Mouse (Mus musculus) intestine, embryonic 15.5 days (tissue): ENCODE measurements around the gene Ier2. TPM values are rescaled to one million over a fixed set of nuclear protein-coding genes. Genes with fewer than 3 reads are reported as not detected.

Source experiments
- ATAC-seq: fragments of 200-750 bp; cut with Nextera tagmentation; 2 replicates; pipeline ENCODE4 v1.8.0; 2017; ENCODE audit warnings: moderate TSS enrichment, moderate library complexity
- H3K27ac ChIP-seq: fragments of 300-500 bp; sonication (generic); 2 replicates; pipeline ENCODE4 v1.5.1; 2015; ENCODE audit warnings: mild to moderate bottlenecking, inconsistent platforms
- H3K27me3 ChIP-seq: fragments of 300-500 bp; sonication (generic); replicated peaks from 2 replicates; pipeline ENCODE4 v1.6.1; 2015; ENCODE audit warnings: inconsistent platforms
- H3K36me3 ChIP-seq: fragments of 300-500 bp; sonication (generic); 2 replicates; pipeline ENCODE4 v1.6.1; 2015; ENCODE audit warnings: inconsistent platforms
- H3K4me1 ChIP-seq: fragments of 300-500 bp; sonication (generic); replicated peaks from 2 replicates; pipeline ENCODE4 v1.6.1; 2015; ENCODE audit warnings: inconsistent platforms
- H3K4me2 ChIP-seq: fragments of 300-500 bp; sonication (generic); replicated peaks from 2 replicates; pipeline ENCODE4 v1.6.1; 2015; ENCODE audit warnings: mild to moderate bottlenecking, inconsistent platforms
- H3K4me3 ChIP-seq: fragments of 300-500 bp; sonication (generic); replicated peaks from 2 replicates; pipeline ENCODE4 v1.5.1; 2015; ENCODE audit warnings: inconsistent platforms
- H3K9ac ChIP-seq: fragments of 300-500 bp; sonication (generic); 2 replicates; pipeline ENCODE4 v1.6.1; 2015; ENCODE audit warnings: inconsistent platforms
- H3K9me3 ChIP-seq: fragments of 300-500 bp; sonication (generic); 2 replicates; pipeline ENCODE4 v1.6.1; 2016; ENCODE audit warnings: inconsistent platforms
- WGBS: fragments of 180-500 bp; shearing (Covaris S2); methylation state at CpG from one replicate; pipeline ENCODE4 v1.1.7; 2015; 5-methylcytosine and 5-hydroxymethylcytosine counted together
- polyA plus RNA-seq: library from polyadenylated mRNA; unstranded; fragments of >200 nt; fragmentation: Nextera tagmentation; extraction: Ambion mirVana; gene quantifications from 2 replicates; pipeline ENCODE4 v1.2.1, GENCODE M21; 2015

The Ier2 gene
- polyA plus RNA-seq, 1 experiment from 2014 or later, result 85.5 TPM

DNA sequence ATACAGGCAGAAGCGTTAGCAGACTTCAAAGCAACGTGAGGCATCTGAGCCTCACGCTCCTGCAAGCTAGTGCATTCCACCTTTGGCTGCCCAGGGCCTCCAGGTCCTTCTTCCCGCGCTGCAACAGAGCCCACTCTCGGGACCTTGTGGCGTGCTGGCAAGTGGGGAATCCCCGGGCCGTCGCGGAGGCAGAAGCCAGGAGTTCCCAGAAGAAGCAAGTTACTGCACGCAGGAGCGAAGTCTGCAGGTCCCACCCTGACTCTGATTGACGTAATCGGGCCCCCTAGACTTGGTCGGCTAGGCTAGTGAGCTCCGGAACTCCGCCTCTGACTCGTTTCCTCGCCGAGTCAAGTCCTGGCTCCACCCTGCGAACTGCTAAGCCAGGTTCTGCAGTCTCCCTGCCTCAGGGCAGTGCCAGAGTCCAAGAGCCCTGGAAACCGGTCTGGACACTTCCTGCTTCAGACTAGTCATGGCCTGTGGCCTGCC, 6.0 kb downstream of the Ier2 start:
- Histone ChIP-seq H3K4me1 (peaks cover 35% of the 10 kb centered on the region), H3K4me3 (peak overlapping the region; percentile 41), H3K36me3 (no peaks in the 10 kb centered on the region), H3K27me3 (no peaks in the 10 kb centered on the region), H3K9me3 (no peaks in the 10 kb centered on the region), H3K27ac (peak overlapping the region; percentile 99), H3K9ac (peak overlapping the region; percentile 58), H3K4me2 (peak overlapping the region; percentile 88)
- ATAC-seq, result peak; percentile 80
- under 1% methylated on average over 23 of the region's 23 CpGs for WGBS

DNA sequence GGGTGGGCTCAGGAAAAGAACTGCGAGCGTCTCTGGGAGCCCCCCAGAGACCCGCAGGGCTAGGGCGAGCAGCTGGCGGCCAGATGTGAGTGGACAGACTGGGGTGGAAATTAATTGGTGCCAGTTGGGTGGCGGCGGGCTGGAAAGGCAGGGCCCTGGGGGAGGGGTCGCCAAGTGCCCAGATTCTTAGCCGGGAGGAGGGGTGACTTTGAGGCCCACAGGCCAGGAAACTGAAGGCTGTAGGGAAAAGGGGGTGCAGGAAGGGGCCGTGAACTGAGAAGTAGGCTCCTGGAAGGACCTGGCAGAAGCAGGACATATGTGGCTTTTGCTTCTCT, 6.5 kb downstream of the Ier2 start:
- under 1% methylated on average over 10 of the region's 10 CpGs for WGBS
- no peaks in the 10 kb centered on the region for H3K27me3 ChIP-seq

GRCm38 (mm10) chr8:84655336-84656190, 7.1 kb downstream of the Ier2 start:
- Histone ChIP-seq H3K36me3 (no peaks in the 10 kb centered on the region), H3K9ac (peak overlapping the region; percentile 58), H3K4me3 (peak overlapping the region; percentile 41), H3K4me1 (peaks cover 35% of the 10 kb centered on the region), H3K27ac (peak overlapping the region; percentile 99), H3K9me3 (no peaks in the 10 kb centered on the region), H3K4me2 (peak overlapping the region; percentile 88), H3K27me3 (no peaks in the 10 kb centered on the region)
- peak; percentile 21 for ATAC-seq
- WGBS, result 2% methylated on average over 15 of the region's 15 CpGs

More for the DNA sequence above, 6.5 kb downstream of the Ier2 start:
- Histone ChIP-seq H3K36me3 (no peaks in the 10 kb centered on the region), H3K9ac (peak overlapping the region; percentile 58), H3K4me1 (peaks cover 35% of the 10 kb centered on the region), H3K27ac (peak overlapping the region; percentile 99), H3K4me3 (peak overlapping the region; percentile 41), H3K9me3 (no peaks in the 10 kb centered on the region), H3K4me2 (peak overlapping the region; percentile 88)
- 0 out of 2 replicates have a peak, but pooled peaks have one; percentile 0 for ATAC-seq

DNA sequence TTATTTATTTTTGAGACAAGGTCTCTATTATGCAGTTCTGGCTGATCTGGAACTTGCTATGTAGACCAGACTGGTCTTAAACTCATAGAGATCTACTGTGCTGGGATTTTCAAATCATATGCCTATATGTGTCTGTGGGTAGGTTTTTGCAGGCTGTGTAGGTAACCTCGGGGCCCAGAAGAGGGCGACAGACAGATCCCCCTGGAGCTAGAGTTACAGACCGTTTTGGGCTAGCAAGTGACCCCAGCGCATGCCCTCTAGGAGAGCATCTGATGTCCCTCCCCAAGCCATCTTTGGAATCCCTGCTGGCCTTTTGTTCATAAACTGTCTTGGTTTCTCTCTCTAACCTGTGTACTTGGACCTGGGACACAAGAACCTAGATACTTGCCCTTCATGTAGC, 8.1 kb downstream of the Ier2 start:
- H3K4me3 ChIP-seq, result no peak overlapping the region
- H3K27ac ChIP-seq, result peak overlapping the region; percentile 99
- 46% methylated on average over 4 of the region's 4 CpGs for WGBS
- H3K4me2 ChIP-seq, result peak overlapping the region; percentile 88
- H3K9ac ChIP-seq, result no peak overlapping the region
- H3K27me3 ChIP-seq, result no peaks in the 10 kb centered on the region
- H3K9me3 ChIP-seq, result no peaks in the 10 kb centered on the region
- no peaks in the 10 kb centered on the region for H3K36me3 ChIP-seq
- H3K4me1 ChIP-seq, result peaks cover 32% of the 10 kb centered on the region
- no peak for ATAC-seq

- Histone ChIP-seq H3K27me3 (no peaks in the 10 kb centered on the region), H3K4me3 (no peak overlapping the region), H3K4me2 (no peak overlapping the region), H3K36me3 (no peaks in the 10 kb centered on the region), H3K9me3 (no peaks in the 10 kb centered on the region), H3K27ac (no peak overlapping the region; the same call in 1 of the 2 replicates), H3K4me1 (peaks cover 31% of the 10 kb centered on the region), H3K9ac (no peak overlapping the region)
- WGBS, result 49% methylated on average over 9 of the region's 9 CpGs
- ATAC-seq, result no peak
Measured at GRCm38 (mm10) chr8:84653092-84653631, 9.5 kb downstream of the Ier2 start.

DNA sequence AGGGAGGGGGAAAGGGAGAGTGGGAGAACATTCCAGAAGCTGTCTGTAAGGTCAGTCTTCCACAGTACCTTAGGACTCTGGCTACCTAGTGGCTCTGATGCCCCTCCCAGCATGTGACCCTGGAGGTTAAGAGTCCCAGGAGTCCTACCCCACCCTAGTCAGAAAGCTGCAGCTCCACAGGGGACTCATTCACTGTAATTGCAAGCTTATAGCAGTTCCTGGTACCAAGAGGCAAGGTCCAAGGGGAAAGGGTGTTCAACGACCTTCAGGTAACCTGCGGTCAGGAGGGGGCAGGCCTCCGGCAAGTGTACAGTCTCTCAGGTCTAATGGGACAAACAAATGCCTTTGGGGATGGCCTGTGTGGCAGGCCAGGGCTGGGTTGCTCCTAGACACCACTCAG, 12.4 kb downstream of the Ier2 start:
- Histone ChIP-seq H3K4me1 (peaks cover 12% of the 10 kb centered on the region), H3K4me3 (no peak overlapping the region), H3K27ac (peak overlapping the region; percentile 64), H3K36me3 (no peaks in the 10 kb centered on the region), H3K9ac (no peak overlapping the region), H3K27me3 (no peaks in the 10 kb centered on the region), H3K4me2 (no peak overlapping the region), H3K9me3 (no peaks in the 10 kb centered on the region)
- ATAC-seq, result peak; percentile 82
- 39% methylated on average over 3 of the region's 3 CpGs for WGBS

GRCm38 (mm10) chr8:84647461-84647901, 15.2 kb downstream of the Ier2 start:
- ATAC-seq, result peak; percentile 40; the same call in 1 of the 2 replicates
- H3K9ac ChIP-seq, result 0 out of 2 replicates have a peak overlapping the region, but pooled peaks have one; percentile 2
- no peaks in the 10 kb centered on the region for H3K36me3 ChIP-seq
- H3K4me3 ChIP-seq, result 0 out of 2 replicates have a peak overlapping the region, but pooled peaks have one; percentile 6
- H3K4me2 ChIP-seq, result peak overlapping the region; percentile 41
- no peaks in the 10 kb centered on the region for H3K9me3 ChIP-seq
- peaks cover 11% of the 10 kb centered on the region; the same call in 1 of the 2 replicates for H3K4me1 ChIP-seq
- no peaks in the 10 kb centered on the region for H3K27me3 ChIP-seq
- WGBS, result 5% methylated on average over 14 of the region's 14 CpGs
- no peak overlapping the region for H3K27ac ChIP-seq

DNA sequence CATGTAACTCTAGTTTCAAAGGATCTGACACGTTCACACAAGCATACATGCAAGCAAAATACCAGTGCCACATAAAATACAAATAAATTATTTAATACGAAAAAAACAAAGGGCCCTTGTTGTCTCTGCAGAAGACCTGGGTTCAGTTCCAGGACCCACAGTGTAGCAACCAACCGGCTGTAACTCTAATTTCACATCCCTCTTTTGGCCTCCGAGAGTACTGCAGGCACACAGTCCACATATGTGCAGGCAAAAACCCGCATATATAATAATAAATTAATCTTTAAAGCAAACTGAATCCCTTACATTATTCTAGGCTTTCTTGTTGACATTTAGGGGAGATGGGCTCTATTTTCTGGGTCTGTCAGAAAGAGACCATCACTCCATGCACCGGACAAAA, 15.9 kb downstream of the Ier2 start:
- Histone ChIP-seq H3K4me3 (no peak overlapping the region), H3K4me1 (peaks cover 15% of the 10 kb centered on the region; the same call in 1 of the 2 replicates), H3K27me3 (no peaks in the 10 kb centered on the region), H3K9ac (no peak overlapping the region), H3K4me2 (no peak overlapping the region), H3K27ac (no peak overlapping the region), H3K9me3 (no peaks in the 10 kb centered on the region), H3K36me3 (no peaks in the 10 kb centered on the region)
- WGBS, result 59% methylated on average over 6 of the region's 6 CpGs
- no peak for ATAC-seq

- no peak overlapping the region for H3K4me3 ChIP-seq
- no peak overlapping the region for H3K9ac ChIP-seq
- no peak for ATAC-seq
- no peaks in the 10 kb centered on the region for H3K27me3 ChIP-seq
- H3K9me3 ChIP-seq, result no peaks in the 10 kb centered on the region
- WGBS, result 64% methylated on average over 5 of the region's 5 CpGs
- H3K4me1 ChIP-seq, result peaks cover 21% of the 10 kb centered on the region
- no peak overlapping the region for H3K4me2 ChIP-seq
- no peak overlapping the region for H3K27ac ChIP-seq
- H3K36me3 ChIP-seq, result no peaks in the 10 kb centered on the region
Measured at GRCm38 (mm10) chr8:84643019-84643418, 19.6 kb downstream of the Ier2 start.

- no peak for ATAC-seq
- Histone ChIP-seq H3K27me3 (no peaks in the 10 kb centered on the region), H3K4me1 (peaks cover 17% of the 10 kb centered on the region), H3K4me2 (no peak overlapping the region), H3K9me3 (no peaks in the 10 kb centered on the region), H3K36me3 (no peaks in the 10 kb centered on the region), H3K9ac (no peak overlapping the region), H3K27ac (no peak overlapping the region), H3K4me3 (no peak overlapping the region)
- 80% methylated on average over 1 of the region's 1 CpGs for WGBS
Measured at GRCm38 (mm10) chr8:84641578-84642361, 20.9 kb downstream of the Ier2 start.

GRCm38 (mm10) chr8:84640617-84641294, 21.9 kb downstream of the Ier2 start:
- H3K4me3 ChIP-seq, result no peak overlapping the region
- H3K27ac ChIP-seq, result no peak overlapping the region
- H3K9ac ChIP-seq, result no peak overlapping the region
- H3K4me1 ChIP-seq, result peaks cover 23% of the 10 kb centered on the region
- no peaks in the 10 kb centered on the region for H3K27me3 ChIP-seq
- H3K36me3 ChIP-seq, result no peaks in the 10 kb centered on the region
- no peaks in the 10 kb centered on the region for H3K9me3 ChIP-seq
- WGBS, result 60% methylated on average over 7 of the region's 7 CpGs
- no peak for ATAC-seq
- H3K4me2 ChIP-seq, result no peak overlapping the region
